Mouse (Mus musculus) forebrain, embryonic 12.5 days (tissue): Measurements from ENCODE around the gene Def8. TPM values are rescaled to one million over a fixed set of nuclear protein-coding genes. Genes with fewer than 3 reads are reported as not detected.
"Not testable (repeated sequence)": the region's sequence is repeated elsewhere in the genome, so short reads cannot be mapped to it uniquely, and the experiment has no call there.

Experiments
- ATAC-seq: fragments of 200-750 bp; cut with Nextera tagmentation; 2 replicates; pipeline ENCODE4 v1.8.0; 2017; ENCODE audit warnings: moderate TSS enrichment; ENCODE audit not compliant: low FRiP score
- H3K27ac ChIP-seq: fragments of 300-500 bp; sonication (generic); 2 replicates; pipeline ENCODE4 v1.5.1; 2016; ENCODE audit warnings: mild to moderate bottlenecking
- H3K27me3 ChIP-seq: fragments of 300-500 bp; sonication (generic); 2 replicates; pipeline ENCODE4 v1.6.1; 2016; ENCODE audit warnings: mild to moderate bottlenecking
- H3K36me3 ChIP-seq: fragments of 300-500 bp; sonication (generic); replicated peaks from 2 replicates; pipeline ENCODE4 v1.6.1; 2016; ENCODE audit warnings: mild to moderate bottlenecking
- H3K4me1 ChIP-seq: fragments of 300-500 bp; sonication (generic); 2 replicates; pipeline ENCODE4 v1.6.1; 2016
- H3K4me2 ChIP-seq: fragments of 300-500 bp; sonication (generic); 2 replicates; pipeline ENCODE4 v1.6.1; 2016; ENCODE audit warnings: mild to moderate bottlenecking, moderate library complexity
- H3K4me3 ChIP-seq: fragments of 300-500 bp; sonication (generic); replicated peaks from 2 replicates; pipeline ENCODE4 v1.5.1; 2016; ENCODE audit warnings: mild to moderate bottlenecking
- H3K9ac ChIP-seq: fragments of 300-500 bp; sonication (generic); 2 replicates; pipeline ENCODE4 v1.6.1; 2016; ENCODE audit warnings: mild to moderate bottlenecking
- H3K9me3 ChIP-seq: fragments of 300-500 bp; sonication (generic); 2 replicates; pipeline ENCODE4 v1.6.1; 2016
- WGBS: fragments of 180-500 bp; shearing (Covaris S2); methylation state at CpG from one replicate; pipeline ENCODE4 v1.1.7; 2016; 5-methylcytosine and 5-hydroxymethylcytosine counted together
- polyA plus RNA-seq: library from polyadenylated mRNA; unstranded; fragments of >200 nt; fragmentation: Nextera tagmentation; extraction: Ambion mirVana; gene quantifications from 2 replicates; pipeline ENCODE4 v1.2.1, GENCODE M21; 2016

The Def8 gene
- polyA plus RNA-seq, 1 experiment from 2014 or later: 42.9 TPM

DNA sequence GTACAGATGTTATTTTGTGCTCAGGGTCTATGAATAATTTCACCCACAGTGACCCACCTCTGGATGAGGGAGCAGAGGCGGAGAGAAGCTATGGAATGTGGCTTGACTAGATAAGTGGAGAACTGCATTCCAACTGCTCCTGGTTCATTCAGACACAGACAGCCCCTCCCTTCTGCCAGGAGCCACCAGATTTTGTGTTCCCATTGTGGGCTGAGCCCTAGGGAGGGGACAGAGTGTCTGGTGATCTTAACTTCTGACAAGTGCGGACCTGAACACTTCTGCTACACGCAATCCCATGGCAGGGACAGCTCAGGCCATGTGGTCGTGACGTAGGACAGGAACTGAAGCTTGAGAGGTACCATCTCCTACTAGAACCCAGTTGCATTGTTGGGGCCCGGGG lies 23.5 kb downstream of the Def8 start:
- no peak overlapping the region for H3K4me3 ChIP-seq
- no peak overlapping the region for H3K9ac ChIP-seq
- no peak overlapping the region for H3K27ac ChIP-seq
- peaks cover 11% of the 10 kb centered on the region; the same call in 1 of the 2 replicates for H3K36me3 ChIP-seq
- no peaks in the 10 kb centered on the region for H3K27me3 ChIP-seq
- H3K4me2 ChIP-seq: no peak overlapping the region
- no peak for ATAC-seq
- WGBS: 91% methylated on average over 6 of the region's 6 CpGs
- H3K4me1 ChIP-seq: peaks cover 9% of the 10 kb centered on the region
- H3K9me3 ChIP-seq: no peaks in the 10 kb centered on the region

GRCm38 (mm10) chr8:123450783-123451182 lies 27.5 kb downstream of the Def8 start:
- peaks cover 46% of the 10 kb centered on the region for H3K36me3 ChIP-seq
- WGBS: 93% methylated on average over 5 of the region's 5 CpGs

DNA sequence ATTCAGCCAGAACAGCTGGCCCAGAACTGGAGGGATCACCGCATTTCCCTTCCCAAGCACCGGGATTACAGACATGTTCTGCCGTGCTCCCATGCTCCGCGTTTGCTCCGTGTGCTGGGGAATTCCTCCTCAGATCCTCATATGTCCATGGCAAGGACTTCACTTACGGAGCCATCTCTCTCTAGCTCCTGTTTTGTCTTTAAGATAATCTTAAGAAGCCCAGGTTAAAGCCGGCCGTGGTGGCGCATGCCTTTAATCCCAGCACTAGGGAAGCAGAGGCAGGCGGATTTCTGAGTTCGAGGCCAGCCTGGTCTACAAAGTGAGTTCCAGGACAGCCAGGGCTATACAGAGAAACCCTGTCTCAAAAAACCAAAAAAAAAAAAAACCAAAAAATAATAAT lies 28.4 kb downstream of the Def8 start:
- ATAC-seq, H3K4me1 ChIP-seq, H3K4me3 ChIP-seq, H3K27ac ChIP-seq, H3K4me2 ChIP-seq, H3K9ac ChIP-seq, H3K27me3 ChIP-seq, H3K9me3 ChIP-seq: not testable (repeated sequence)
- H3K36me3 ChIP-seq: peaks cover 55% of the 10 kb centered on the region
- 94% methylated on average over 12 of the region's 12 CpGs for WGBS

More at GRCm38 (mm10) chr8:123450783-123451182, 27.5 kb downstream of the Def8 start:
- no peak overlapping the region for H3K9ac ChIP-seq
- H3K27ac ChIP-seq: no peak overlapping the region
- H3K27me3 ChIP-seq: no peaks in the 10 kb centered on the region
- H3K4me1 ChIP-seq: no peaks in the 10 kb centered on the region
- no peak for ATAC-seq
- no peak overlapping the region for H3K4me2 ChIP-seq
- H3K9me3 ChIP-seq: no peaks in the 10 kb centered on the region
- no peak overlapping the region for H3K4me3 ChIP-seq

GRCm38 (mm10) chr8:123452149-123452548 lies 28.8 kb downstream of the Def8 start:
- 87% methylated on average over 4 of the region's 4 CpGs for WGBS
- Histone ChIP-seq H3K9me3 (no peaks in the 10 kb centered on the region), H3K4me1 (no peaks in the 10 kb centered on the region), H3K4me3 (no peak overlapping the region), H3K9ac (no peak overlapping the region), H3K4me2 (no peak overlapping the region), H3K27me3 (no peaks in the 10 kb centered on the region), H3K36me3 (peaks cover 59% of the 10 kb centered on the region), H3K27ac (no peak overlapping the region)
- no peak for ATAC-seq

GRCm38 (mm10) chr8:123453291-123453690 lies 30.0 kb downstream of the Def8 start:
- Histone ChIP-seq H3K4me3 (no peak overlapping the region), H3K9me3 (no peaks in the 10 kb centered on the region), H3K4me1 (no peaks in the 10 kb centered on the region), H3K27me3 (no peaks in the 10 kb centered on the region), H3K36me3 (peaks cover 69% of the 10 kb centered on the region), H3K27ac (no peak overlapping the region), H3K9ac (no peak overlapping the region), H3K4me2 (no peak overlapping the region)
- ATAC-seq: no peak
- WGBS: 83% methylated on average over 7 of the region's 7 CpGs

GRCm38 (mm10) chr8:123453951-123454350 lies 30.6 kb downstream of the Def8 start:
- Histone ChIP-seq H3K9ac (no peak overlapping the region), H3K4me1 (no peaks in the 10 kb centered on the region), H3K27ac (no peak overlapping the region), H3K27me3 (no peaks in the 10 kb centered on the region), H3K4me3 (no peak overlapping the region), H3K9me3 (no peaks in the 10 kb centered on the region), H3K4me2 (no peak overlapping the region), H3K36me3 (peaks cover 75% of the 10 kb centered on the region)
- 84% methylated on average over 5 of the region's 5 CpGs for WGBS
- ATAC-seq: no peak

GRCm38 (mm10) chr8:123454559-123454958 lies 31.2 kb downstream of the Def8 start:
- H3K4me1 ChIP-seq: no peaks in the 10 kb centered on the region
- H3K4me2 ChIP-seq: no peak overlapping the region
- H3K27me3 ChIP-seq: no peaks in the 10 kb centered on the region
- H3K9ac ChIP-seq: no peak overlapping the region
- ATAC-seq: no peak
- WGBS: 94% methylated on average over 6 of the region's 6 CpGs
- no peak overlapping the region for H3K27ac ChIP-seq
- no peak overlapping the region for H3K4me3 ChIP-seq
- no peaks in the 10 kb centered on the region for H3K9me3 ChIP-seq
- H3K36me3 ChIP-seq: peaks cover 74% of the 10 kb centered on the region

DNA sequence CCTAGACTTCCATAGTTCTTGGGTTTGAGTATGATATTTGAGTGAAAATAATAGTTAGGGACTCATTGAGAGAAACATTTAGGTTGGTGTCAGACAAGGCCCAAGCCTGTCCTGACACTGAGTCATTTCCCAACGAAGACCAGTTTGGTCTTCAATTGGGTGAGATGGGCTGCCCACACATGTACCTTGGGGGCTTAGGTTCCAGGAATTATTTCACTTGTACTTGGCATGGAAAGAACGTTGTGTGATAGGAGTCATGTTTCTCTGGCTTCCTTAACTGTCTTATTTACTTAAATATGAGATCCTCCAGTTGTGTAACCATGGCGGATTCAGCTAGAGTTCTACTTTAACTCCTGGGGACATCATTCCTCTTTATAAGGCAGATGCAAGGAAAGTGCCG lies 40.3 kb downstream of the Def8 start:
- H3K4me2 ChIP-seq: no peak overlapping the region
- H3K9me3 ChIP-seq: no peaks in the 10 kb centered on the region
- H3K27me3 ChIP-seq: no peaks in the 10 kb centered on the region
- H3K9ac ChIP-seq: no peak overlapping the region
- no peak overlapping the region for H3K27ac ChIP-seq
- WGBS: 91% methylated on average over 4 of the region's 4 CpGs
- no peaks in the 10 kb centered on the region for H3K4me1 ChIP-seq
- ATAC-seq: no peak
- no peak overlapping the region for H3K4me3 ChIP-seq
- H3K36me3 ChIP-seq: peaks cover 44% of the 10 kb centered on the region

DNA sequence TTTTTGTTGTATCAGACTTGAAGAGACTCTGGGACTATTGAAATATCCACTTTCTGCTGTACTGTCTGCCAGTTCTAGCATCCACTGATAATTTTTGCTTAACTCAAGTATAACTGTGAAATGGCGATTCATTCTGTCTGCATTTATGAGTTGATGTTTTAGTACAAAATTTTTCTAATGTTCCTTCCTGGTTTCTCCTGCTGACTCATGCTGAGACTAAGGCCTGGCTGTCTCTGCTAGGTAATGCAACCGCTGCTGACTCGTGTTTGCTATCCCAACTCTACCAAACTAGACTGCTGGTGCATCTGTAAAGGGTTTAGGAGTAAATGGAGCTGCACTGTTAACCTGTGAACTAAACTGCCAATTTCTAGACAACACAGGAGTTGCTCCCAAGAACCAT lies 44.1 kb downstream of the Def8 start:
- Histone ChIP-seq H3K4me2 (no peak overlapping the region), H3K27ac (no peak overlapping the region), H3K27me3 (no peaks in the 10 kb centered on the region), H3K9ac (no peak overlapping the region), H3K9me3 (no peaks in the 10 kb centered on the region), H3K4me1 (no peaks in the 10 kb centered on the region), H3K36me3 (peaks cover 10% of the 10 kb centered on the region), H3K4me3 (no peak overlapping the region)
- no peak for ATAC-seq
- WGBS: 72% methylated on average over 3 of the region's 3 CpGs

DNA sequence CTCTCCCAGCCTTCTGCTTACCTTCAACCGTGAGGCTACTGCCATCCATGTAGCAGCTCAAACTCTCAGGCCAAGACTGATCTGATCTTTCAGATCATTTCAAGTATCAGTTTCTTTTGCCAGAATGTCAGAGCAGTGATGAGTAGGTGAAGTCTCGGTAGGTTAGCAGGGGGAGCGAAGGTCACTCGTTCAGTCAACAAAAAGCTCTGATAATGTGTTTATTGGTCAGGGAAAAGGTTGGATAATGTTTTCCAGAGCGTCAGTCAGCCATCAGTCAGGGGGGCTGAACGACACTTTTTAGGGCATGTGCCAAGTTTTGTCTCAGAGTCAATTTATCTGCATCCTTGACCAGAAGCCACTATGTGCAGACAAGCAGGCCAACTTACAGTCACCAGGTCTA lies 49.7 kb downstream of the Def8 start:
- H3K4me2 ChIP-seq, H3K27ac ChIP-seq: not testable (repeated sequence)
- 81% methylated on average over 6 of the region's 6 CpGs for WGBS

GRCm38 (mm10) chr8:123474549-123474948 lies 51.2 kb downstream of the Def8 start:
- not testable (repeated sequence) for H3K27ac ChIP-seq, H3K9me3 ChIP-seq, H3K4me2 ChIP-seq, H3K27me3 ChIP-seq, H3K36me3 ChIP-seq, H3K4me3 ChIP-seq, ATAC-seq, H3K9ac ChIP-seq
- 69% methylated on average over 5 of the region's 5 CpGs for WGBS
- H3K4me1 ChIP-seq: peaks cover 19% of the 10 kb centered on the region

More for the DNA sequence above, 49.7 kb downstream of the Def8 start:
- not testable (repeated sequence) for H3K4me3 ChIP-seq, H3K4me1 ChIP-seq, H3K36me3 ChIP-seq, H3K27me3 ChIP-seq, ATAC-seq, H3K9me3 ChIP-seq, H3K9ac ChIP-seq

DNA sequence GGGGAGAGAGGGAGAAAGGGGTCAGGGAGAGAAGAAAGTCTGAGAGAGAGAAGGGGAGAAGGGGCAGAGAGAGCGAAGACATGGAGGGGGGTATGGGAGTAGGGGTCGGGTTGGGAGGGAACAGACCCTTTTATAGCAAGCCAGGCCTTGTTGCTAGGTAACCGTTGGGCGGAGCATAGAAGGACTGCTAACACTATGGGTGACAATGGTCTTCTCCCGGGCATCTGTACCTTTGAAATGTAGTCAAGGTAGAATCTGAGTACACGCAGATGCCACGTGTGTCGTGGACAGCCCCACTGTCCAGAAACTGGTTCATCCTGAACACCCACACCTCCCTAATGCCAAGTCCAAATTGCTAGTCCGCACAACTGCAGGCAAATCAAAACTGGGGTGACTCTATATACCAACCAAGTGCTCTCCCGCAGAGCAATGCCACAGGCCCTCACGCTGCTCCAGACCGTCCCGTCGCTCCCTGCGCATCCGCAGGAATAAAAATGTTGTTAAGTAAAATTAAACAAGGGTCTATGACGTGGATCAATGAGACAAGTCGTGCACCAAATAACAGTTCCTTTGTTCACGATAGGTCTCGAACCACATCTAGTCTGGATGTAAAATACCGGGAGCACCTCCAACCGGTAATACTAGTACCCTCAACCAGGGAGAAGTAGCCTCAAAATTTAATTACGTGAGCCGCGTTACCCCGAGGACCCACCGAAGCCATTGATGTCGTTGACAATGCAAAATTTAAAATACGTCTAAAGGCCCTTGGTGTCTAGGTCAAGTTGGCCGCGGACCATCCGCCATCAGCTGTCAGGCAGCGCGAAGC lies 53.8 kb downstream of the Def8 start:
- Histone ChIP-seq H3K4me2 (peak overlapping the region; percentile 85), H3K9ac (peak overlapping the region; percentile 84), H3K27ac (peak overlapping the region; percentile 91), H3K27me3 (no peaks in the 10 kb centered on the region), H3K9me3 (no peaks in the 10 kb centered on the region), H3K36me3 (peaks cover 19% of the 10 kb centered on the region), H3K4me3 (peak overlapping the region; percentile 66), H3K4me1 (peaks cover 23% of the 10 kb centered on the region)
- WGBS: 9% methylated on average over 34 of the region's 34 CpGs
- peak; percentile 55 for ATAC-seq

- WGBS: under 1% methylated on average over 58 of the region's 58 CpGs
Observed at GRCm38 (mm10) chr8:123477737-123478258, 54.5 kb downstream of the Def8 start, which contains the start of gene Afg3l1. Gene Afg3l1, plus strand, starts transcription at chr8:123477903.

More at GRCm38 (mm10) chr8:123477737-123478258, 54.5 kb downstream of the Def8 start, which contains the start of gene Afg3l1:
- H3K4me3 ChIP-seq: peak within 1 kb of the TSS; percentile 66
- H3K4me1 ChIP-seq: peaks cover 23% of the 10 kb centered on the region
- H3K27ac ChIP-seq: peak within 1 kb of the TSS; percentile 91
- ATAC-seq: peak; percentile 92
- H3K9ac ChIP-seq: peak within 1 kb of the TSS; percentile 84
- H3K27me3 ChIP-seq: no peaks in the 10 kb centered on the region
- peaks cover 26% of the 10 kb centered on the region for H3K36me3 ChIP-seq
- H3K9me3 ChIP-seq: no peaks in the 10 kb centered on the region
- H3K4me2 ChIP-seq: peak within 1 kb of the TSS; percentile 85
